In the genomic region with DNA sequence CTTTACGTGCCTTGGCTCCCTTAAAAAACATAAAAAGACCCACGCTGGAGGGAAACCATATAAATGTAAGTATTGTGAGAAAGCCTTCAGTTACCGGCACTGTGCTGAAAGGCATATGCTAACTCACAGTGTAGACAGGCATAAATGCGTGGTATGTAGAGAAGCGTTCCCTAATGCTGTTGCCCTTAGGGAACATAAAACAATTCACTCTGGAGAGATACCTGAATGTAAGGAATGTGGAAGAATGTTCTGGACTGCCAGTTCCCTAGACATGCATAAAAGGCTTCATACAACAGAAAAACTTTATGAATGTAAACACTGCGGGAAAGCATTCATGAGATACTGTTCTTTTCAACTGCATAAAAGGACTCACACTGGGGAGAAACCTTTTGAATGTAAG, we compare ENCODE assay signal across 25 mouse cellular contexts. TPM values are rescaled to one million over a fixed set of nuclear protein-coding genes. Genes with fewer than 3 reads are reported as not detected.
A peak's percentile ranks its signal among the peaks of the same experiment; 100 is the strongest.
DNase-seq lines count a peak whose midpoint lies in the region; ATAC-seq and TF ChIP-seq lines count a peak whose summit lies in the region.
"Had no signal": no experiment of that assay in that cellular context is flagged by ENCODE, and none has a peak within 500 bp of the region (broad histone marks: within the 10 kb centered on the region; RNA-seq: fewer than 3 reads in every experiment).

No protein-coding gene starts in this region.

- H3K27ac ChIP-seq in embryonic facial prominence, embryonic 15.5 days (replicated peaks): 0 out of 2 replicates have a peak overlapping the region, but pooled peaks have one; percentile 4
- H3K27ac ChIP-seq in embryonic facial prominence, embryonic 10.5 days (replicated peaks): no peak overlapping the region
- no peak overlapping the region for H3K27ac ChIP-seq in liver, embryonic 11.5 days (ENCODE audit: low read depth, low read length)
- H3K27ac ChIP-seq in stomach, embryonic 16.5 days (ENCODE audit: low read length): 0 out of 2 replicates have a peak overlapping the region, but pooled peaks have one; percentile 12
- H3K27ac ChIP-seq in stomach, postnatal 0 days (replicated peaks): no peak overlapping the region
- 0 out of 2 replicates have a peak overlapping the region, but pooled peaks have one; percentile 30 for H3K27ac ChIP-seq in limb, embryonic 15.5 days
- H3K27ac ChIP-seq: forebrain, embryonic 12.5 days; forebrain, embryonic 15.5 days; heart, embryonic 13.5 days; hindbrain, embryonic 14.5 days; hindbrain, postnatal 0 days had no signal

- WGBS in embryonic facial prominence, embryonic 15.5 days: 75% methylated on average over 6 of the region's 6 CpGs
- 93% methylated on average over 6 of the region's 6 CpGs for WGBS in embryonic facial prominence, embryonic 10.5 days
- WGBS in liver, embryonic 11.5 days: 94% methylated on average over 6 of the region's 6 CpGs
- WGBS in stomach, embryonic 16.5 days: 94% methylated on average over 6 of the region's 6 CpGs
- WGBS in stomach, postnatal 0 days: 92% methylated on average over 6 of the region's 6 CpGs
- 60% methylated on average over 6 of the region's 6 CpGs for WGBS in limb, embryonic 15.5 days

- DNase-seq in embryonic facial prominence, embryonic 10.5 days (ENCODE audit: low spot score): no peak
- DNase-seq in liver, embryonic 11.5 days (ENCODE audit: low spot score): peak; percentile 10
- no peak for DNase-seq in liver
- no peak for DNase-seq in stomach, postnatal 0 days (ENCODE audit: low spot score)
- DNase-seq in ovary, postnatal 36 days (ENCODE audit: low spot score): no peak
- DNase-seq: adrenal gland, adult 2 months; adrenal gland, postnatal 14 days; cerebellum, adult 11 months; cerebellum, adult 2 months; cerebellum, postnatal 10 days; cerebellum, postnatal 36 days; embryo, embryonic 11 days; gastrocnemius, postnatal 25 days; heart, postnatal 14 days; heart, postnatal 4 days had no signal

- no peaks in the 10 kb centered on the region for H3K4me1 ChIP-seq in embryonic facial prominence, embryonic 15.5 days
- H3K4me1 ChIP-seq in embryonic facial prominence, embryonic 10.5 days: no peaks in the 10 kb centered on the region
- no peaks in the 10 kb centered on the region for H3K4me1 ChIP-seq in liver, embryonic 11.5 days (replicated peaks; ENCODE audit: control insufficient read depth, insufficient read depth, low read length)
- no peaks in the 10 kb centered on the region for H3K4me1 ChIP-seq in stomach, embryonic 16.5 days (ENCODE audit: control insufficient read depth, insufficient read depth, low read length)
- H3K4me1 ChIP-seq in stomach, postnatal 0 days (replicated peaks; ENCODE audit: control insufficient read depth, insufficient read depth): no peaks in the 10 kb centered on the region
- H3K4me1 ChIP-seq in limb, embryonic 15.5 days: no peaks in the 10 kb centered on the region
- H3K4me1 ChIP-seq: forebrain, embryonic 12.5 days; forebrain, embryonic 15.5 days; heart, embryonic 13.5 days had no signal

- no peak overlapping the region for H3K4me3 ChIP-seq in embryonic facial prominence, embryonic 15.5 days (replicated peaks)
- no peak overlapping the region for H3K4me3 ChIP-seq in embryonic facial prominence, embryonic 10.5 days
- H3K4me3 ChIP-seq in liver, embryonic 11.5 days (ENCODE audit: low read depth, low read length): no peak overlapping the region
- H3K4me3 ChIP-seq in stomach, embryonic 16.5 days (replicated peaks; ENCODE audit: low read length): no peak overlapping the region
- H3K4me3 ChIP-seq in stomach, postnatal 0 days (ENCODE audit: low read depth, low read length): no peak overlapping the region
- no peak overlapping the region for H3K4me3 ChIP-seq in limb, embryonic 15.5 days
- H3K4me3 ChIP-seq: erythroblast, embryonic 14.5 days; forebrain, embryonic 12.5 days; forebrain, embryonic 15.5 days; heart, embryonic 13.5 days had no signal

- no peak overlapping the region for H3K4me2 ChIP-seq in embryonic facial prominence, embryonic 15.5 days (replicated peaks)
- H3K4me2 ChIP-seq in liver, embryonic 11.5 days: no peak overlapping the region
- H3K4me2 ChIP-seq in stomach, embryonic 16.5 days (ENCODE audit: low read depth, low read length): no peak overlapping the region
- no peak overlapping the region for H3K4me2 ChIP-seq in stomach, postnatal 0 days (replicated peaks; ENCODE audit: low read depth)
- no peak overlapping the region for H3K4me2 ChIP-seq in limb, embryonic 15.5 days
- H3K4me2 ChIP-seq: forebrain, embryonic 12.5 days; forebrain, embryonic 15.5 days; heart, embryonic 13.5 days; hindbrain, embryonic 14.5 days had no signal

- TF ChIP-seq EP300 in stomach, postnatal 0 days (optimal IDR thresholded peaks at IDR 0.05): no peak

- H3K9me3 ChIP-seq in embryonic facial prominence, embryonic 15.5 days (replicated peaks): 0 out of 2 replicates have a peak, but pooled peaks cover 6% of the 10 kb centered on the region
- H3K9me3 ChIP-seq in embryonic facial prominence, embryonic 10.5 days: peaks cover 20% of the 10 kb centered on the region; the same call in 1 of the 2 replicates
- H3K9me3 ChIP-seq in liver, embryonic 11.5 days (ENCODE audit: control insufficient read depth, low read length): no peaks in the 10 kb centered on the region; the same call in 1 of the 2 replicates
- H3K9me3 ChIP-seq in stomach, embryonic 16.5 days (replicated peaks; ENCODE audit: control insufficient read depth, low read length): peaks cover 16% of the 10 kb centered on the region; the same call in 1 of the 2 replicates
- no peaks in the 10 kb centered on the region for H3K9me3 ChIP-seq in stomach, postnatal 0 days (ENCODE audit: control insufficient read depth, low read length)
- no peaks in the 10 kb centered on the region for H3K9me3 ChIP-seq in limb, embryonic 15.5 days
- H3K9me3 ChIP-seq: forebrain, embryonic 15.5 days had no signal

- no peak for TF ChIP-seq CTCF in stomach, postnatal 0 days (IDR thresholded peaks at IDR 0.05; ENCODE audit: low read depth)

- H3K9ac ChIP-seq in embryonic facial prominence, embryonic 15.5 days: no peak overlapping the region
- no peak overlapping the region for H3K9ac ChIP-seq in liver, embryonic 11.5 days (ENCODE audit: low read depth, low read length)
- H3K9ac ChIP-seq in stomach, embryonic 16.5 days (ENCODE audit: low read length): no peak overlapping the region
- no peak overlapping the region for H3K9ac ChIP-seq in stomach, postnatal 0 days (ENCODE audit: low read length)
- H3K9ac ChIP-seq in limb, embryonic 15.5 days: no peak overlapping the region
- H3K9ac ChIP-seq: forebrain, embryonic 12.5 days; forebrain, embryonic 15.5 days; heart, embryonic 13.5 days; hindbrain, embryonic 14.5 days had no signal

- no peaks in the 10 kb centered on the region for H3K27me3 ChIP-seq in embryonic facial prominence, embryonic 15.5 days
- H3K27me3 ChIP-seq in embryonic facial prominence, embryonic 10.5 days (replicated peaks; ENCODE audit: low read depth, poor library complexity, severe bottlenecking): no peaks in the 10 kb centered on the region
- no peaks in the 10 kb centered on the region for H3K27me3 ChIP-seq in liver, embryonic 11.5 days (replicated peaks; ENCODE audit: control insufficient read depth, insufficient read depth, low read length)
- no peaks in the 10 kb centered on the region for H3K27me3 ChIP-seq in stomach, embryonic 16.5 days (ENCODE audit: control insufficient read depth, insufficient read depth, low read length)
- no peaks in the 10 kb centered on the region for H3K27me3 ChIP-seq in stomach, postnatal 0 days (ENCODE audit: control insufficient read depth, insufficient read depth, low read length)
- H3K27me3 ChIP-seq in limb, embryonic 15.5 days: no peaks in the 10 kb centered on the region
- H3K27me3 ChIP-seq: forebrain, embryonic 12.5 days; forebrain, embryonic 15.5 days; heart, embryonic 13.5 days had no signal

- peaks cover 58% of the 10 kb centered on the region for H3K36me3 ChIP-seq in embryonic facial prominence, embryonic 15.5 days
- H3K36me3 ChIP-seq in embryonic facial prominence, embryonic 10.5 days (replicated peaks): peaks cover 83% of the 10 kb centered on the region
- peaks cover 33% of the 10 kb centered on the region for H3K36me3 ChIP-seq in liver, embryonic 11.5 days (ENCODE audit: control insufficient read depth, insufficient read depth, low read length)
- peaks cover 26% of the 10 kb centered on the region for H3K36me3 ChIP-seq in stomach, embryonic 16.5 days (ENCODE audit: control insufficient read depth, insufficient read depth, low read length)
- H3K36me3 ChIP-seq in stomach, postnatal 0 days (ENCODE audit: control insufficient read depth, insufficient read depth, low read length): peaks cover 11% of the 10 kb centered on the region
- peaks cover 56% of the 10 kb centered on the region for H3K36me3 ChIP-seq in limb, embryonic 15.5 days

- ATAC-seq in embryonic facial prominence, embryonic 15.5 days (ENCODE audit: insufficient number of reproducible peaks, low FRiP score, low TSS enrichment, low read depth): no peak
- no peak for ATAC-seq in liver, embryonic 11.5 days (replicated peaks; ENCODE audit: low FRiP score)
- no peak for ATAC-seq in stomach, embryonic 16.5 days (ENCODE audit: insufficient read depth, low FRiP score)
- ATAC-seq in stomach, postnatal 0 days (ENCODE audit: low FRiP score, low TSS enrichment): no peak
- no peak for ATAC-seq in limb, embryonic 15.5 days (ENCODE audit: insufficient number of reproducible peaks, low FRiP score, low TSS enrichment, low read depth)
- ATAC-seq: forebrain, embryonic 15.5 days; hindbrain, postnatal 0 days; inflammation-experienced regulatory T-cells, adult 6 months had no signal

RNA-seq across cellular contexts. Expression of a gene that starts 17.3 kb away (rescaled TPM):
- 13.6 and 15.0 TPM in 2 replicates for polyA plus RNA-seq in embryonic facial prominence, embryonic 15.5 days (2015; fragmentation: Nextera tagmentation; extraction: Ambion mirVana)
- 27.3 and 27.7 TPM in 2 replicates for polyA plus RNA-seq in embryonic facial prominence, embryonic 10.5 days (2016; fragmentation: Nextera tagmentation; extraction: Ambion mirVana)
- 22.7 and 24.1 TPM in 2 replicates for polyA plus RNA-seq in liver, embryonic 11.5 days (2014; fragmentation: Nextera tagmentation; extraction: Ambion mirVana)
- 20.0 and 22.2 TPM in 2 replicates for polyA plus RNA-seq in stomach, embryonic 16.5 days (2015; fragmentation: Nextera tagmentation; extraction: Ambion mirVana)
- polyA plus RNA-seq in stomach, postnatal 0 days (2015; fragmentation: Nextera tagmentation; extraction: Ambion mirVana): 11.2 and 11.8 TPM in 2 replicates
- 14.4 and 16.9 TPM in 2 replicates for polyA plus RNA-seq in limb, embryonic 15.5 days (2015; fragmentation: Nextera tagmentation; extraction: Ambion mirVana)

RNA-seq across cellular contexts. Expression of a gene that starts 41.3 kb away (rescaled TPM):
- polyA plus RNA-seq in embryonic facial prominence, embryonic 15.5 days (2015; fragmentation: Nextera tagmentation; extraction: Ambion mirVana): 1.3 and 1.5 TPM in 2 replicates
- 0.31 and 0.50 TPM in 2 replicates for polyA plus RNA-seq in embryonic facial prominence, embryonic 10.5 days (2016; fragmentation: Nextera tagmentation; extraction: Ambion mirVana)
- 0.60 and 2.1 TPM in 2 replicates for polyA plus RNA-seq in liver, embryonic 11.5 days (2014; fragmentation: Nextera tagmentation; extraction: Ambion mirVana)
- polyA plus RNA-seq in stomach, embryonic 16.5 days (2015; fragmentation: Nextera tagmentation; extraction: Ambion mirVana): 3.8 TPM in 2 replicates
- polyA plus RNA-seq in stomach, postnatal 0 days (2015; fragmentation: Nextera tagmentation; extraction: Ambion mirVana): 1.3 and 1.4 TPM in 2 replicates
- 1.2 and 2.0 TPM in 2 replicates for polyA plus RNA-seq in limb, embryonic 15.5 days (2015; fragmentation: Nextera tagmentation; extraction: Ambion mirVana)

RNA-seq across cellular contexts. Expression of a gene that starts 59.7 kb away (rescaled TPM):
- 22.1 and 23.1 TPM in 2 replicates for polyA plus RNA-seq in embryonic facial prominence, embryonic 15.5 days (2015; fragmentation: Nextera tagmentation; extraction: Ambion mirVana)
- polyA plus RNA-seq in embryonic facial prominence, embryonic 10.5 days (2016; fragmentation: Nextera tagmentation; extraction: Ambion mirVana): 33.0 and 33.1 TPM in 2 replicates
- polyA plus RNA-seq in liver, embryonic 11.5 days (2014; fragmentation: Nextera tagmentation; extraction: Ambion mirVana): 19.9 and 20.0 TPM in 2 replicates
- polyA plus RNA-seq in stomach, embryonic 16.5 days (2015; fragmentation: Nextera tagmentation; extraction: Ambion mirVana): 20.8 and 24.5 TPM in 2 replicates
- 11.7 and 12.5 TPM in 2 replicates for polyA plus RNA-seq in stomach, postnatal 0 days (2015; fragmentation: Nextera tagmentation; extraction: Ambion mirVana)
- polyA plus RNA-seq in limb, embryonic 15.5 days (2015; fragmentation: Nextera tagmentation; extraction: Ambion mirVana): 19.8 and 21.1 TPM in 2 replicates

RNA-seq across cellular contexts. Expression of a gene that starts 59.7 kb away (rescaled TPM):
- polyA plus RNA-seq in embryonic facial prominence, embryonic 15.5 days (2015; fragmentation: Nextera tagmentation; extraction: Ambion mirVana): 6.3 and 7.0 TPM in 2 replicates
- 8.4 TPM in 2 replicates for polyA plus RNA-seq in embryonic facial prominence, embryonic 10.5 days (2016; fragmentation: Nextera tagmentation; extraction: Ambion mirVana)
- polyA plus RNA-seq in liver, embryonic 11.5 days (2014; fragmentation: Nextera tagmentation; extraction: Ambion mirVana): 1.5 and 1.6 TPM in 2 replicates
- 3.6 and 4.5 TPM in 2 replicates for polyA plus RNA-seq in stomach, embryonic 16.5 days (2015; fragmentation: Nextera tagmentation; extraction: Ambion mirVana)
- polyA plus RNA-seq in stomach, postnatal 0 days (2015; fragmentation: Nextera tagmentation; extraction: Ambion mirVana): 1.3 and 1.5 TPM in 2 replicates
- polyA plus RNA-seq in limb, embryonic 15.5 days (2015; fragmentation: Nextera tagmentation; extraction: Ambion mirVana): 6.9 and 7.0 TPM in 2 replicates
- polyA plus RNA-seq: erythroblast, embryonic 14.5 days had no signal

Comparison
In these comparisons a context has a peak if more than half of its experiments do, and no peak if none do; other contexts are left out.
1. H3K27ac ChIP-seq: peak in embryonic facial prominence, embryonic 15.5 days (single experiment), stomach, embryonic 16.5 days (single experiment) and limb, embryonic 15.5 days (single experiment); none in embryonic facial prominence, embryonic 10.5 days (single experiment), liver, embryonic 11.5 days (single experiment) and stomach, postnatal 0 days (single experiment).